Mouse (Mus musculus): ENCODE results near the gene Scnn1b.

- TF ChIP-seq POLR2A (IDR thresholded peaks at IDR 0.05; ENCODE audit: insufficient read depth, low read depth, low read length), result no peak
- TF ChIP-seq CTCF (IDR thresholded peaks at IDR 0.05; ENCODE audit: insufficient read depth, low read depth, low read length), result no peak
Measured at GRCm38 (mm10) chr7:121890636-121891360, 26.0 kb downstream of the Scnn1b start.
